Mouse (Mus musculus): ENCODE measurements at regions not wholly inside any gene's neighbourhood (a gene's known extent, or its start where the extent isn't known, plus 50 kb on each side); places are given as distances from the start of the nearest gene placed in this dataset.
A peak's percentile ranks its signal among the peaks of the same experiment; 100 is the strongest.

GRCm38 (mm10) chr16:77537351-77537750, 64.5 kb downstream of the Gm11146 start:
- no peak for DNase-seq

DNA sequence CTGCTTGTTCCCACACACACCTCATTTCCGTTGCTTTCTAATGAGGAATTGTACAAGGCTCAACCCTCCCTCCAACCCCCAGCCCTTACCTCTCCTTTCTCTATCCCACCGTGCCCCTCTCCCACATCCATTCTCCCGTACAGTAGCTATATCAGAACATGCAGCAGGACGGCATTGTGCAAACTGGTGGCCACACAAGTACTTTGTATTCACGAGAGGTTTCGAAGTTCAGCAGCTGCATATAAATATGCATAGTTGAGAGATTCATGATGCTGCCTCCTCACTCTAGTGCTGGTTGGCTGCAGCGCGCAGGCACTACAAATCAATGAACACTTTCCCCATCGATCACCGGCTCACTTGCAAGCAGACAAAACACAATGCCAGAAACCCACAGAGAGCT, 65.1 kb downstream of the Gm11146 start:
- peak; percentile 44 for DNase-seq

GRCm38 (mm10) chr16:77536314-77536713, 65.6 kb downstream of the Gm11146 start:
- DNase-seq, result no peak

DNA sequence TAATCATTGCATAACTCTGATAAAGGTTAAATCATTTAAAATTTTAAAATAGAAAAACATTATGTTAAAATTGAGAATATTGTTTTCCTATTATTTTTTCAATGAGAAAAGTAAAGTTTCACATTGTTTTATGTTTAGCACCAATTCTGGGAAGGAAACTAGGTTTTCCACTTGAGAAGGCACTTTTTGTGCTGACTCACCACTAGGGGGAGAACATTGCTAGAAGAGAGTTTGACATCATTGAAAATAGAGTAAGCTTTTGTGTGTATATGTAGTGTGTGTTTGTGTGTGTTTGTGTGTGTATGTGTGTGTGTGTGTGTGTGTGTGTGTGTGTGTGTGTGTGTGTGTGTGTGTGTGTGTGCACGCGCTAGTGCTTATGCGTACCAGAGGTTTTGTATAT, 66.9 kb downstream of the Gm11146 start:
- no peak for DNase-seq

GRCm38 (mm10) chr16:77531596-77531995, 70.3 kb downstream of the Gm11146 start:
- no peak for DNase-seq

GRCm38 (mm10) chr16:77527951-77528350, 73.9 kb downstream of the Gm11146 start:
- DNase-seq, result no peak

DNA sequence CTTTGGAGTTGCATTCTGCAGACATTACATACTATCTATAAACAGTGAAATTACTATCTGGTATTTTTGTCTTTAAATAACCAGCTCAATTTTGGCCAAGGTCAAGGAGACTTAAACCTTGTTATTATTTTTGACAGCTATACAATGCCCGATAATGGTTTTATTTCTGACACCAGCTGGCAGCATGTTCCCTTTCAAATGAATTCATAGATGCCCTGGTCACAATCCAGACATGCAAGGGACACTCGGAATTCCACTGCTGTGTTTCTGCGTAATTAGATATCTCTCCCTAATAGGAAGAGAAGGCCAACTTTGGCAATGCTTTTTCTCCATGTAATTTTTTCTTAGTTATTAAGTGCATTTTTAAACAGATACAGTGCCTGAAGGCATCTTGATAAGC, 87.3 kb downstream of the Gm11146 start:
- no peak for DNase-seq

DNA sequence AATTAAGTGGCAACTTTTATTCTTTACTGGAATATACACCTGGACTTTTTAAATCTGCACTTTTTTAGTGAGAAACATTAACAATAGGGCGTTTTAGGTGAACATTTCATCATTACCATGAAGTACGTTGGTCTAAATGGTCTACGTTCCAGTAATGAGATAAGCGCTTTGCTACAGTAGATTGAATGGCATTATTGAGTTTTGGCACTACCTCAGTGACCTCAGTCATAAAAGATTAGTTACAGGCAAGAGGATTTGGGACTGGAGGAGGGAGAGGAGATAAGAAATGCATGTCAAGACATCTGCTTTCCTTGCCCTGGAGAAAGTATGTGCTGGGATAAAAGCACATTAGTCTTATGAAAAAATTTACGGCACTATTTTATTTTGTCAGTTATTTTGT, 98.3 kb downstream of the Gm11146 start:
- no peak for DNase-seq

DNA sequence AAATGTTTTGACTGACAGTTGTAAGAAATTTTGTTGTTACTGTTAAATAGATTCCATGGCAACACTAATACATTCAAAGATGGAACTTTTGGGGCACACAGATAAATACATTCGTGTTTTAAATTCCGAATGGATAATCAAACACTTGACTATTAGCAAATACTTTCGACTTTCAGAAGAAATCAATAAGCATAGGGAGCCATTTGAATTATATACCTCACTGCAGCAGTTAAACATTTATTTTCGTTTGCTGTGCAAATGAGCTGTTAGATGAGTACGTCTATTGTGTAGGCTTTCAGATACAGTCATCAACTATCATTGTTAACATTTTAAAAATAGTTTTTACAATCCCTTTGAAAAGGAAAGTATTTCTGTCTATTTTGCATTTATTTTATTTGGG, 99.0 kb downstream of the Gm11146 start:
- DNase-seq, result no peak

- no peak for DNase-seq
These were observed 99.9 kb downstream of the Gm11146 start for GRCm38 (mm10) chr16:77502026-77502425.

DNA sequence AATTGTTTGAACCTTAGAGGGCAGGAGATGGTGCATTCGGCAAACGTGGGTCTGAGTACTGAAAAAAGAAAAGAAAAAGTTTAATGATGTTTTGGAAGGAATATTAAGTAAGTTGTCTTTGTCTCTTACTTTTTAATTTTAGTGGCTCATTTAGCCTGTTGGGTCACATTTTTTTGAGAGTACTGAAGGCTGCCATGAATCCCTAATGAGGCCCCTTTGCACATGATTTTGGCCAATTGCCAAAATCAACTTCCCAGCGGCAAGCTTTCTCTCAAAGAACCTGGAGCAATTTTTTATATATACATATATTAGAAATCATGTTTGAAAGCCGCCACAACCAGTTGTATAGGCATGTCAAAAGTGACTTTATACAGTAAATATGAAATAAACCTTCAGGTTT, 100.9 kb downstream of the Gm11146 start:
- no peak for DNase-seq

DNA sequence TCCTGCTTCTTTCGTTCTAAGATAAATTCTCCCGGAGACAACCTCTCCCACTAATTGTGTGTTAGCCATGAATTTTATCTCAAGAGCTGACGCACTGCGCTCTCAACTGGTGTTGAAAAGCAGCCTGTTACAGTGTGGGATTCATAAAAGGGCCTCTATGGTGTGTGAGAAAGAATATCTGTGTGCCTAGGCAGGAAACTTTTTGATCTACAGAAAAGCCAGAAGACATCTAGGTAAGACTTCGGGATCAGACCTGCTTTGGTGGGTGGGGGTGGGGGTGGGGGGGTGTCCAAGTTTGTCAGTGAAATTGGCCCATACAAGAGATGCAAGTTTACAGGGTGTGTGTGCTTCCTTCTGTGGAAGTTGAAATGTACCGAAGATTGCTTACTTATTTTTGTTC, 101.5 kb downstream of the Gm11146 start:
- DNase-seq, result peak; percentile 19

DNA sequence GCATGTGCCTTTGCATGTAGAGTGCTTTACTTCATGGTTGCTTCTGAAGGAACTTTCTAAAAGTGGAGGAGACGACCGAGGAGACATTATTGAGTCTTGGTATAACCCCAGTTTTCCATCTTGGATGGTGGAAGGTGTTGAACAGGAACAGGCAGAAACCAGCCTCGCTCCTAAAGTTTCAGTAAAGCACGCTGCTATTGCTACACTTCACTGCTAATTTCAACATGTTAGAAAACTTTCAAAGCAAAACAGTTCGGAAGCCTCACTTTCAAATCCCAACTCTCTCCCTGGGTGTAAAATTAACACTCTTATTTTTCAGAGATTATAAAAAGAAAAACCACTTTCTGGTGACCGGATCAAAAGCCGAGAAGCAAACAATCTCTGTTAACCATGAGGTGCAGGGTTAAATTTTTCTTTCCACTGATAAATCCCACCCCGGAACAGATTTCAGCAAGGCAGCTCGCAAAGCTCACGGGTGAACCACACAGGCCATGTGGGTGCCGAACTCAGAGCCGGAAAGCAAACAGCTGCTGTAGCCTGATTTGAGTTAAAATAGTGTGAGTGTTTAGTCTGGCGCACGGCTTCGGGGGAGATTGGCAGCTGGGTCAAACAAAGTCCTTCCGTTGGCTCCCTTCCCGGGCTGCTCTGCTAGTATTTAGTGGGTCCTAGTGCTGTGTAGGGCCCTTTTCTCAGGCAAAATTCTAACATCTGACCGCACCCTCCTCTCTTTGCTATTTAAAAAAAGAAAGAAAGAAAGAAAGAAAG, 102.2 kb downstream of the Gm11146 start:
- peak; percentile 68 for DNase-seq

DNA sequence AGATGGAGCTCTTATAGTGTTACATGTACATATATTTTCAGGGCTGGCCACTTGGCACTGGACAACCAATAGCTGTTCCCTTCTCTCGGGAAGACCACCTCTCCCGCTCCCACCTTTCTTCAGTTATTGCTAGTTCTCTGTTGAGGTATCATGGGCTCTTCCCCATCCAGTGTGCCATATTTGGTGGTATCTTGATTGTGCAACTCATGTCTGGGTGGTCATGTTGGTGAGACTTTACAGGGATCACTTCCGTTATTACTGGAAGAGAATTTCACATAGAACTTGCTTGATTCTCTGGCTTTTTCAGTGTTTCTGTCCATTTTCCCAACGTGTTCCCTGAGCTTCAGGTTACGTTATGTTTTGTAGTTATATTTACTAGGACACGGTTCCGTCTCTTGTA, 106.6 kb downstream of the Gm11146 start:
- DNase-seq, result no peak

GRCm38 (mm10) chr16:77494042-77494441, 107.9 kb downstream of the Gm11146 start:
- DNase-seq, result no peak

DNA sequence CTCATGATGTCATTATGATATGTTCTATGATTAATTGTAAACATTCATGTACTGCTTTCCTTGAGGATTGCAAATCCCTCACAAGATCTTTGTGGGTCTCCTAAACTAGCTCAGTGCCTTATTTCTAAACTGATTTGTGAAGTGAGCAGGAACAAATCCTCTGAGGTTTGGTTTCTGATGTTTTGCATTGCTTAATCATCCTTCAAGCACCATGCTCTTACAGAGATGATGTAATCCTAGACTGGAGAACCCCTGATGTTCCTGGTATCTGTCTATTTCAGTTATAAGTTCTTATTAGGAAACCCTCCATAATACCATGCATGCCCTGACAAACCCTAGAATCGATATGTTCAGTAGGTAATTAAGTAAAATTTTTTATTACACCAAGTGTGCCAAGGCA, 113.7 kb downstream of the Gm11146 start:
- no peak for DNase-seq

DNA sequence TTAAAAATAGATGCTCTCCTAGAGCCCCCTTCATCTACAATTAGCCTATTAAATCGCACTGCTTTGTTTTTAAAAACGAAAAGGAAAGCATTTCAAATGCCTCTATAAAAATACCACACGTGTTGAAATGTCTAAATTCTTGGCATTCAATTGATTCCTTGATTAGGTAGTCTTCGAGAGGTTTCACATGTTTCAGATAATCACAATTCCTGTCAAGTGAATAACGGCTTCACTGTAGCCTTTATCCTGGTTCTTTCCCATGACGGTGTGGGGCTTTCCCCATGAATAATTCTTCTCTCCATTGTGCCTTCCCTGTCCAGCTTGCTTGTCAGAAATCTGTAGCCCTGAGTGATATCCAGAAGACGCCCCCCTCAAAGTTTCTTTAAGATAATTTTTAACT, 122.1 kb downstream of the Gm11146 start:
- DNase-seq, result no peak

DNA sequence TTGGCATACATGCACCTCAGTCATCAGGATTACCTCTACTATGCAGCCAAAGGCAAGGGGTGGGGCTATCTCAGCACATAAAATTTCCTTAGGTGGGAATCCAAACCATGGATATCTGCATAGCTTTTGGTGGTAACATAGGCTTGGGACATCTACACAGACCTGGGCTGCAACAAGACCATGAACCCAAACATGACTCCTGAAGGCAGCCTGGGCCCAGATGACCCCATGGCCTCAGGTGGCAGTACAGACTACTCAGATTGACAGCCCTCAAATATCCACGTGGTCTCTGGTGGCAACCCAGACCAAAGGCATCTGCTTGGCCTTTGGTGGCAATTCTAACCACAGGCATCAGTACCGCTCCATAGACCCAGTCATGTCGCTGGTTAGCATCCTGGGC, 130.0 kb downstream of the Gm11146 start:
- no peak for DNase-seq

DNA sequence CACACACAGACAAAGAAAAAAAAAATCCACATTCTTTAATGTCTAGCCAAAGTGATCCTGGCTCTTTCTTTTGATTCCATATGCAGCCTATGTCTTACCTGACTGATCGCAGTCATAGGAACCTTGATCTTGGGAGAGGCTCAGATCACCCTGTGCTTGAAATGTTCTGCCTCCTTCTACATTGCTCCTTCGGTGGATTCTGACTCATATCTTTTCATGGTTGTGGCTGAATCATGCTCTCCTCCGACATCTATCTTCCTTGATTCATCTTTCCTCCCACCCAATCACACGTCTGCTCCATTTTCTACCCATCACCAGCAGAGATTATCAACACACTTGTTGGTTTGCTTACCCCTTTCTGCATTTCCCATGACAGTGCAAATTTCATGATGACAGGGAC, 132.0 kb downstream of the Gm11146 start:
- DNase-seq, result peak; percentile 12

- DNase-seq, result no peak
These were observed 132.5 kb downstream of the Gm11146 start for GRCm38 (mm10) chr16:77469328-77469875.

DNA sequence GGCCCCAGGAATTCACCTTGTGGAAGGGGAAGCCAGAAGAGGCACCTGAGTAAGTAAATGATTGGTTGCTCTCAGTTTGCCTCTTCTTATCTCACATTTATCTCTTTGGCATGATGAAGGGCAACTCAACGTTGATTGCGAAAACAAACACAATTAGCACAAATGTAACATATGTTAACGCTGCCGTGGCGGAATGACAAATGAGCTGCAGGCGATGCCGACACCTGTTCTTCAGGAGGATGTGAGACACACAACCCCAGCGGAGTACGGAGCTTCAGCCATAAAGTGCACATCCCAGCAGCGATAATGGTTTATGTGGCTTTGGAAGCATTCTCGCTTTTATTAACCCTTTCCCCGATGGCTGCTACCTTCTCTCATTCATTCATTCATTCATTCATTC, 134.7 kb downstream of the Gm11146 start:
- DNase-seq, result no peak

- DNase-seq, result no peak
These were observed 137.3 kb downstream of the Gm11146 start for GRCm38 (mm10) chr16:77464623-77465022.

GRCm38 (mm10) chr16:77461922-77462321, 140.0 kb downstream of the Gm11146 start:
- DNase-seq, result no peak

GRCm38 (mm10) chr16:77461459-77461858, 140.4 kb downstream of the Gm11146 start:
- DNase-seq, result no peak

DNA sequence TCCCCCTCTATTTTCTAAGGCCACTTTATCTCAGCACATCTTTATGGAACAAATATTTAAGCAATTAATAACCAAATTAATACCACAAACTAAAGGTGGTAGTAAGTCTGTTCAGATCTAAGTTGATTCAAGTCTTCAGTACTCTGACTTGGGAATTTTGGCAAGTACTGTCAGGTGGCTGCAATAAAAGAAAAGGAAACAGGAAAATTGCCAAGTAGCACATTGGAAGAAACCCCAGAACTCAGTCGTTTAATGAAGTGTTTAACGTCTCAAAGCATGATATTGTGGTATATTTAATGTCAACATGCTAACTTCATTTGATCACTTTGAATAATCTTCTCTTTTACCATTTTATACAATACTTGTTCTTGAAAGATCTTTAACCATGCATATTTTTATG, 142.2 kb downstream of the Gm11146 start:
- DNase-seq, result no peak

Data from right cerebral cortex, postnatal 25 days (tissue).